Mouse (Mus musculus): ENCODE data around the gene Ski.

Ski gene

GRCm38 (mm10) chr4:155214188-155214587 lies 8.2 kb downstream of the Ski start:
- DNase-seq (ENCODE audit: low spot score in 2 of 2) = no peak

- no peak for DNase-seq (ENCODE audit: low spot score in 2 of 2)
These were observed 8.7 kb downstream of the Ski start for GRCm38 (mm10) chr4:155213752-155214054.

GRCm38 (mm10) chr4:155213052-155213751 lies 9.2 kb downstream of the Ski start:
- DNase-seq (ENCODE audit: low spot score in 2 of 2) = no peak

- DNase-seq (ENCODE audit: low spot score in 2 of 2) = no peak
These were observed 12.9 kb downstream of the Ski start for GRCm38 (mm10) chr4:155209494-155209893.

- no peak for DNase-seq (ENCODE audit: low spot score in 2 of 2)
These were observed 13.3 kb downstream of the Ski start for GRCm38 (mm10) chr4:155209079-155209478.

- DNase-seq (ENCODE audit: low spot score in 2 of 2) = no peak
These were observed 13.8 kb downstream of the Ski start for GRCm38 (mm10) chr4:155208613-155209012.

GRCm38 (mm10) chr4:155207841-155208240 lies 14.6 kb downstream of the Ski start:
- no peak for DNase-seq (ENCODE audit: low spot score in 2 of 2)

- no peak for DNase-seq (ENCODE audit: low spot score in 2 of 2)
These were observed 15.9 kb downstream of the Ski start for GRCm38 (mm10) chr4:155206498-155206897.

- no peak for DNase-seq (ENCODE audit: low spot score in 2 of 2)
These were observed 16.5 kb downstream of the Ski start for GRCm38 (mm10) chr4:155205919-155206318.

GRCm38 (mm10) chr4:155201764-155202163 lies 20.6 kb downstream of the Ski start:
- no peak for DNase-seq (ENCODE audit: low spot score in 2 of 2)

- peak in 1 of 2 experiments; percentile 25 for DNase-seq (ENCODE audit: low spot score in 2 of 2)
These were observed 21.5 kb downstream of the Ski start for GRCm38 (mm10) chr4:155200861-155201390.

- no peak for DNase-seq (ENCODE audit: low spot score in 2 of 2)
These were observed 24.7 kb downstream of the Ski start for GRCm38 (mm10) chr4:155197726-155198125.

- no peak for DNase-seq (ENCODE audit: low spot score in 2 of 2)
These were observed 27.2 kb downstream of the Ski start for GRCm38 (mm10) chr4:155195204-155195603.

- no peak for DNase-seq (ENCODE audit: low spot score in 2 of 2)
These were observed 32.1 kb downstream of the Ski start for GRCm38 (mm10) chr4:155190275-155190674.

- no peak for DNase-seq (ENCODE audit: low spot score in 2 of 2)
These were observed 32.7 kb downstream of the Ski start for GRCm38 (mm10) chr4:155189711-155190139.

GRCm38 (mm10) chr4:155188803-155189202 lies 33.6 kb downstream of the Ski start:
- DNase-seq (ENCODE audit: low spot score in 2 of 2) = no peak

- DNase-seq (ENCODE audit: low spot score in 2 of 2) = no peak
These were observed 34.1 kb downstream of the Ski start for GRCm38 (mm10) chr4:155188341-155188740.

GRCm38 (mm10) chr4:155187192-155187674 lies 35.2 kb downstream of the Ski start:
- DNase-seq (ENCODE audit: low spot score in 2 of 2) = no peak

- no peak for DNase-seq (ENCODE audit: low spot score in 2 of 2)
These were observed 36.5 kb downstream of the Ski start for GRCm38 (mm10) chr4:155185845-155186244.

GRCm38 (mm10) chr4:155184248-155185070 lies 37.9 kb downstream of the Ski start:
- no peak for DNase-seq (ENCODE audit: low spot score in 2 of 2)

GRCm38 (mm10) chr4:155183201-155183600 lies 39.2 kb downstream of the Ski start:
- no peak for DNase-seq (ENCODE audit: low spot score in 2 of 2)

- DNase-seq (ENCODE audit: low spot score in 2 of 2) = no peak
These were observed 43.3 kb downstream of the Ski start for GRCm38 (mm10) chr4:155178981-155179512.
